ENCODE assay signal across 17 mouse cellular contexts in the genomic region with DNA sequence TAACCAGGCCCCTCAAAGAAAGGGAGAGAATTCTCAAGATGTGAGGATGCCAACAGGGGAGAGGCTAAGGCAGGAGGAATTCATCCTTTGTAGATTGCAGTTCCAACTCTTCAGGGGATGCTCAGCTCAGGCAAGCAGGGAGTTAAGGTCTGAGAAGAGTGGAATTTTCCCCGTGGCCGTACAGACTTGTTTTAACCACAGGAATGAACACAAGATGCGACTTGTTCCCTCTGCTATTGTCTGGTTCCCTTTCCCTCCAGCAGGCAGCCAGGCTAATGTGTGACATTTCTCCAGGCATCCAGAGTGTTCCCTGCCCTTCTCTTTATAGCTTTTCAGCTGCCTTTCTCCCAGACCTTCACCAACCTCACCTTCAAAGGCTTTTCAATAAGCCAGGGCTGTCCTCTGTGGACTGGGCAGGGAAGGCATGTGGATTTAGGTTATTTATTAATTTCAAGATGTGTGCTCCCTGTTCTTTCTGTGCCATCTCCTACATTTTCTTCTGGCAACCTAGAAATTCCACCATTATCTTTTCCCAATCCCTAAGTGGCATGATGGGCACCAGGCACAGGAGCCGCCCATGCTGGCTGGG.
A peak's percentile ranks its signal among the peaks of the same experiment; 100 is the strongest.
DNase-seq lines count a peak whose midpoint lies in the region; ATAC-seq and TF ChIP-seq lines count a peak whose summit lies in the region.
"Had no signal": no experiment of that assay in that cellular context is flagged by ENCODE, and none has a peak within 500 bp of the region (broad histone marks: within the 10 kb centered on the region; RNA-seq: fewer than 3 reads in every experiment).

No protein-coding gene starts in this region.

- H3K4me3 ChIP-seq in limb, embryonic 14.5 days (replicated peaks; ENCODE audit: low read length) = no peak overlapping the region
- no peak overlapping the region for H3K4me3 ChIP-seq in forebrain, embryonic 11.5 days (ENCODE audit: low read depth, low read length)
- H3K4me3 ChIP-seq: heart, embryonic 15.5 days; hindbrain, embryonic 12.5 days; left cerebral cortex, adult 2 months; limb, embryonic 13.5 days; lung, embryonic 15.5 days had no signal

- in situ Hi-C loops in Patski (cut with MboI; ENCODE audit: low pct_unique_long_range_greater_than_20kb) = no loop called here

- peak; percentile 29 for DNase-seq in kidney, adult 11 months
- no peak for DNase-seq in kidney, adult 18-20 months
- DNase-seq in Patski (ENCODE audit: low read depth, low spot score) = no peak
- peak; percentile 47 for DNase-seq in forelimb bud, embryonic 11.5 days (ENCODE audit: low read depth, low spot score)
- DNase-seq in limb, embryonic 14.5 days (ENCODE audit: low spot score) = peak; percentile 68
- no peak for DNase-seq in forebrain, embryonic 11.5 days (ENCODE audit: low spot score)
- no peak for DNase-seq in testis, postnatal 14 days (ENCODE audit: low spot score)
- DNase-seq in right cerebral cortex, postnatal 14 days = no peak
- DNase-seq: adrenal gland, postnatal 25 days; cerebellum, postnatal 36 days; thymus, postnatal 25 days had no signal

- TF ChIP-seq POLR2A in limb, embryonic 14.5 days (IDR thresholded peaks at IDR 0.05; ENCODE audit: borderline replicate concordance, extremely low read depth, insufficient read depth, insufficient read length) = no peak

- H3K27me3 ChIP-seq in Patski = no peaks in the 10 kb centered on the region
- H3K27me3 ChIP-seq in limb, embryonic 14.5 days (ENCODE audit: control insufficient read depth, insufficient read depth, low read length) = no peaks in the 10 kb centered on the region
- H3K27me3 ChIP-seq in forebrain, embryonic 11.5 days (ENCODE audit: control insufficient read depth, insufficient read depth, low read length) = no peaks in the 10 kb centered on the region
- H3K27me3 ChIP-seq: heart, embryonic 15.5 days; hindbrain, embryonic 12.5 days; limb, embryonic 13.5 days; lung, embryonic 15.5 days had no signal

- ATAC-seq in Patski = peak; percentile 80
- ATAC-seq in limb, embryonic 14.5 days (ENCODE audit: low FRiP score, low read depth) = no peak
- no peak for ATAC-seq in forebrain, embryonic 11.5 days (replicated peaks; ENCODE audit: low FRiP score)

- POLR2A ChIA-PET in Patski (lab: Charles Lee) = interaction anchor here (0.6 kb wide), 1 partner anchor 10 kb away, joined by 6 read pairs; no protein-coding TSS in a partner anchor

- CTCF ChIA-PET in Patski (lab: Charles Lee) = interaction anchor here (1.3 to 1.6 kb wide), 3 partner anchors 10 to 20 kb away, joined by 3 to 5 read pairs (median 4); no protein-coding TSS in a partner anchor

- 0 out of 2 replicates have a peak, but pooled peaks cover 12% of the 10 kb centered on the region for H3K4me1 ChIP-seq in limb, embryonic 14.5 days (ENCODE audit: control insufficient read depth, insufficient read depth, low read length)
- no peaks in the 10 kb centered on the region for H3K4me1 ChIP-seq in forebrain, embryonic 11.5 days (replicated peaks; ENCODE audit: control insufficient read depth, insufficient read depth, low read length)
- H3K4me1 ChIP-seq: hindbrain, embryonic 12.5 days; limb, embryonic 13.5 days had no signal

- no peak overlapping the region for H3K9ac ChIP-seq in limb, embryonic 14.5 days (ENCODE audit: low read depth, low read length, severe bottlenecking)
- no peak overlapping the region for H3K9ac ChIP-seq in forebrain, embryonic 11.5 days (ENCODE audit: low read length)
- H3K9ac ChIP-seq: heart, embryonic 15.5 days; hindbrain, embryonic 12.5 days; limb, embryonic 13.5 days; lung, embryonic 15.5 days had no signal

- H3K27ac ChIP-seq in limb, embryonic 14.5 days (replicated peaks; ENCODE audit: low read depth, low read length) = 0 out of 2 replicates have a peak overlapping the region, but pooled peaks have one; percentile 3
- H3K27ac ChIP-seq in forebrain, embryonic 11.5 days (ENCODE audit: low read depth, low read length) = no peak overlapping the region
- H3K27ac ChIP-seq: heart, embryonic 15.5 days; hindbrain, embryonic 12.5 days; left cerebral cortex, adult 2 months; lung, embryonic 15.5 days had no signal

- WGBS in limb, embryonic 14.5 days = 25% methylated on average over 4 of the region's 4 CpGs
- 48% methylated on average over 4 of the region's 4 CpGs for WGBS in forebrain, embryonic 11.5 days

- no peaks in the 10 kb centered on the region for H3K9me3 ChIP-seq in limb, embryonic 14.5 days (ENCODE audit: control insufficient read depth, low read length)
- H3K9me3 ChIP-seq in forebrain, embryonic 11.5 days (ENCODE audit: control insufficient read depth, low read length) = no peaks in the 10 kb centered on the region
- H3K9me3 ChIP-seq: heart, embryonic 15.5 days; hindbrain, embryonic 12.5 days; limb, embryonic 13.5 days; lung, embryonic 15.5 days had no signal

- H3K36me3 ChIP-seq in limb, embryonic 14.5 days (ENCODE audit: control insufficient read depth, insufficient read depth, low read length) = no peaks in the 10 kb centered on the region
- no peaks in the 10 kb centered on the region for H3K36me3 ChIP-seq in forebrain, embryonic 11.5 days (ENCODE audit: control insufficient read depth, insufficient read depth, low read length)
- H3K36me3 ChIP-seq: heart, embryonic 15.5 days; hindbrain, embryonic 12.5 days; limb, embryonic 13.5 days; lung, embryonic 15.5 days had no signal

- TF ChIP-seq CTCF in Patski (IDR thresholded peaks at IDR 0.05) = no peak

- no peak overlapping the region for H3K4me2 ChIP-seq in limb, embryonic 14.5 days (replicated peaks; ENCODE audit: low read depth, low read length, severe bottlenecking)
- H3K4me2 ChIP-seq in forebrain, embryonic 11.5 days (ENCODE audit: low read depth, low read length, severe bottlenecking) = no peak overlapping the region
- H3K4me2 ChIP-seq: heart, embryonic 15.5 days; hindbrain, embryonic 12.5 days; limb, embryonic 13.5 days; lung, embryonic 15.5 days; midbrain, embryonic 11.5 days had no signal

Comparison
In these comparisons a context has a peak if more than half of its experiments do, and no peak if none do; other contexts are left out.
1. DNase-seq: peak in kidney, adult 11 months (single experiment), forelimb bud, embryonic 11.5 days (single experiment) and limb, embryonic 14.5 days (single experiment); none in kidney, adult 18-20 months (single experiment), Patski (single experiment), forebrain, embryonic 11.5 days (single experiment), testis, postnatal 14 days (single experiment) and right cerebral cortex, postnatal 14 days (single experiment).